Mouse (Mus musculus): Measurements from ENCODE around the gene Gm21698. TPM values are rescaled to one million over a fixed set of nuclear protein-coding genes. Genes with fewer than 3 reads are reported as not detected.
"Not testable (repeated sequence)": the region's sequence is repeated elsewhere in the genome, so short reads cannot be mapped to it uniquely, and the experiment has no call there.

Gene Gm21698
- 0.14 TPM in 1 of 2 replicates, not detected in the other for polyA plus RNA-seq (2016; fragmentation: Nextera tagmentation; extraction: Ambion mirVana)

DNA sequence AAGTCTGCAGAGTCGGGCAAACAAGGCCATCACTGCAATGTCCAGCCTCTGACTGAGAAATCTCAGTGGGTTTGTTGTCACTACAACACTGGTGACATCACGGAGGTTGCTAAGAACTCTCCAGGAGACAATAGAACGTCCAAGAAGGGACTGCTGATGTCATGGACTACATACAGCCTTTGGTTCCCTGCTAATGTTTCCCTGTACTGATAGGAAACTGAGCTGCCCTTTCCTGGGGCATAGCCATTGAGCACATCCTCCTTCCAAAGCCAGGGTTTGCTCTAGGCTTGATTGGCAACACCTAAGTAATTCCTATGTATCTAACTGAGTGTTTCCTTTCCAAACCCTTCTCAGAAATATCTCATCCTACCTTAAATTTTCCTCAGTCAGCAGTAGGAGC lies at the start of gene Gm21698:
Gene Gm21698, minus strand, starts transcription at position 101 of the 400 bp plus-strand sequence.
- not testable (repeated sequence) for H3K4me1 ChIP-seq; H3K4me3 ChIP-seq; DNase-seq (ENCODE audit: extremely low spot score, low spot score); H3K27ac ChIP-seq; H3K36me3 ChIP-seq (replicated peaks); H3K9me3 ChIP-seq; H3K27me3 ChIP-seq (ENCODE audit: poor library complexity, severe bottlenecking)
- WGBS, result no CpG with 5 or more reads among the region's 3 CpGs

GRCm38 (mm10) chr5:26022816-26023215 lies 34.4 kb upstream of the Gm21698 start, which contains the start of gene Gm5862:
Gene Gm5862 (minus strand): TSS chr5:26022916.
- not testable (repeated sequence) for H3K4me1 ChIP-seq; H3K36me3 ChIP-seq (replicated peaks); H3K9me3 ChIP-seq; H3K27ac ChIP-seq; H3K27me3 ChIP-seq (ENCODE audit: poor library complexity, severe bottlenecking); H3K4me3 ChIP-seq; DNase-seq (ENCODE audit: extremely low spot score, low spot score)
- WGBS, result no CpG with 5 or more reads among the region's 3 CpGs

GRCm38 (mm10) chr5:26007697-26008096 lies 19.2 kb upstream of the Gm21698 start:
- not testable (repeated sequence) for H3K9me3 ChIP-seq; DNase-seq (ENCODE audit: extremely low spot score, low spot score); H3K4me1 ChIP-seq; H3K27ac ChIP-seq; H3K4me3 ChIP-seq; H3K36me3 ChIP-seq (replicated peaks)
- H3K27me3 ChIP-seq (ENCODE audit: poor library complexity, severe bottlenecking), result peaks cover 21% of the 10 kb centered on the region
- 76% methylated on average over 7 of the region's 7 CpGs for WGBS

GRCm38 (mm10) chr5:26006937-26007695 lies 18.7 kb upstream of the Gm21698 start:
- Histone ChIP-seq H3K4me3 (peak overlapping the region; percentile 48), H3K27ac (peak overlapping the region; percentile 41), H3K27me3 (ENCODE audit: poor library complexity, severe bottlenecking) (peaks cover 21% of the 10 kb centered on the region)
- not testable (repeated sequence) for H3K4me1 ChIP-seq; H3K9me3 ChIP-seq; H3K36me3 ChIP-seq (replicated peaks)
- peak; percentile 66 for DNase-seq (ENCODE audit: extremely low spot score, low spot score)
- 20% methylated on average over 45 of the region's 45 CpGs for WGBS

DNA sequence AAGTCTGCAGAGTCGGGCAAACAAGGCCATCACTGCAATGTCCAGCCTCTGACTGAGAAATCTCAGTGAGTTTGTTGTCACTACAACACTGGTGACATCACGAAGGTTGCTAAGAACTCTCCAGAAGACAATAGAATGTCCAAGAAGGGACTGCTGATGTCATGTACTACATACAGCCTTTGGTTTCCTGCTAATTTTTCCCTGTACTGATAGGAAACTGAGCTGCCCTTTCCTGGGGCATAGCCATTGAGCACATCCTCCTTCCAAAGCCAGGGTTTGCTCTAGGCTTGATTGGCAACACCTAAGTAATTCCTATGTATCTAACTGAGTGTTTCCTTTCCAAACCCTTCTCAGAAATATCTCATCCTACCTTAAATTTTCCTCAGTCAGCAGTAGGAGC lies 16.2 kb upstream of the Gm21698 start, which contains the start of gene Gm1979:
Gene Gm1979, minus strand, starts transcription at position 101 of the 400 bp plus-strand sequence.
- not testable (repeated sequence) for H3K9me3 ChIP-seq; H3K4me3 ChIP-seq; H3K27ac ChIP-seq; H3K36me3 ChIP-seq (replicated peaks); H3K4me1 ChIP-seq; DNase-seq (ENCODE audit: extremely low spot score, low spot score)
- peaks cover 21% of the 10 kb centered on the region for H3K27me3 ChIP-seq (ENCODE audit: poor library complexity, severe bottlenecking)
- WGBS, result 95% methylated on average over 1 of the region's 2 CpGs

DNA sequence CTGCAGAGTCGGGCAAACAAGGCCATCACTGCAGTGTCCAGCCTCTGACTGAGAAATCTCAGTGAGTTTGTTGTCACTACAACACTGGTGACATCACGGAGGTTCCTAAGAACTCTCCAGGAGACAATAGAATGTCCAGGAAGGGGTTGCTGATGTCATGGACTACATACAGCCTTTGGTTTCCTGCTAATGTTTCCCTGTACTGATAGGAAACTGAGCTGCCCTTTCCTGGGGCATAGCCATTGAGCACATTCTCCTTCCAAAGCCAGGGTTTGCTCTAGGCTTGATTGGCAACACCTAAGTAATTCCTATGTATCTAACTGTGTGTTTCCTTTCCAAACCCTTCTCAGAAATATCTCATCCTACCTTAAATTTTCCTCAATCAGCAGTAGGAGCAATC lies 15.9 kb downstream of the Gm21698 start, which contains the start of gene Gm21680:
Gene Gm21680, minus strand, starts transcription at position 101 of the 400 bp plus-strand sequence.
- not testable (repeated sequence) for H3K27me3 ChIP-seq (ENCODE audit: poor library complexity, severe bottlenecking); H3K9me3 ChIP-seq; H3K27ac ChIP-seq; H3K4me3 ChIP-seq; H3K4me1 ChIP-seq; H3K36me3 ChIP-seq (replicated peaks); DNase-seq (ENCODE audit: extremely low spot score, low spot score)
- WGBS, result no CpG with 5 or more reads among the region's 2 CpGs

- H3K4me3 ChIP-seq, result peak overlapping the region; percentile 33; the same call in 1 of the 2 replicates
- not testable (repeated sequence) for H3K27me3 ChIP-seq (ENCODE audit: poor library complexity, severe bottlenecking); H3K36me3 ChIP-seq (replicated peaks); H3K9me3 ChIP-seq; DNase-seq (ENCODE audit: extremely low spot score, low spot score); H3K4me1 ChIP-seq; H3K27ac ChIP-seq
- 64% methylated on average over 17 of the region's 17 CpGs for WGBS
Measured at GRCm38 (mm10) chr5:25957050-25957449, 31.4 kb downstream of the Gm21698 start.

DNA sequence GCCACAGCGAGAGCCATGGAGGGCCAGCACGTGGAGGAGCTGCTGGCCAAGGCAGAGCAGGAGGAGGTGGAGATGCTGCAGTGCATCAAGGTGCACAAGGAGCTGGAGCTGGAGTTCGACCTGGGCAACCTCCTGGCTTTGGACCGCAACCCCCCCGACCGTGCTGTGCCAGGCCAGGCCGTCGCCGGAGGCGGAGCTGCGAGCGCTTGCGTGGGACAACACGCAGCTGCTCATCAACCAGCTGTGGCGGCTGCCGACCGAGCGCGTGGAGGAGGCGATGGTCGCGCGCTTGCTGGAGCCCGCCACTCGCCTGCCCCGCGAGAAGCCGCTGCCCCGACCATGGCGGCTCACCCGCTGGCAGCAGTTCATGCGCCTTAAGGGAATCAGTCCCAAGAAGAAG lies 31.8 kb downstream of the Gm21698 start:
- DNase-seq (ENCODE audit: extremely low spot score, low spot score), result peak; percentile 15
- H3K4me1 ChIP-seq; H3K36me3 ChIP-seq (replicated peaks); H3K27ac ChIP-seq; H3K9me3 ChIP-seq; H3K27me3 ChIP-seq (ENCODE audit: poor library complexity, severe bottlenecking): not testable (repeated sequence)
- WGBS, result 39% methylated on average over 32 of the region's 32 CpGs
- H3K4me3 ChIP-seq, result peak overlapping the region; percentile 33; the same call in 1 of the 2 replicates

DNA sequence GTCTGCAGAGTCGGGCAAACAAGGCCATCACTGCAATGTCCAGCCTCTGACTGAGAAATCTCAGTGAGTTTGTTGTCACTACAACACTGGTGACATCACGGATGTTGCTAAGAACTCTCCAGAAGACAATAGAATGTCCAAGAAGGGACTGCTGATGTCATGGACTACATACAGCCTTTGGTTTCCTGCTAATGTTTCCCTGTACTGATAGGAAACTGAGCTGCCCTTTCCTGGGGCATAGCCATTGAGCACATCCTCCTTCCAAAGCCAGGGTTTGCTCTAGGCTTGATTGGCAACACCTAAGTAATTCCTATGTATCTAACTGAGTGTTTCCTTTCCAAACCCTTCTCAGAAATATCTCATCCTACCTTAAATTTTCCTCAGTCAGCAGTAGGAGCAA lies 34.1 kb downstream of the Gm21698 start, which contains the start of gene Gm21671:
Gene Gm21671, minus strand, starts transcription at position 101 of the 400 bp plus-strand sequence.
- not testable (repeated sequence) for H3K27ac ChIP-seq; DNase-seq (ENCODE audit: extremely low spot score, low spot score); H3K4me1 ChIP-seq; H3K36me3 ChIP-seq (replicated peaks); H3K27me3 ChIP-seq (ENCODE audit: poor library complexity, severe bottlenecking); H3K9me3 ChIP-seq; H3K4me3 ChIP-seq
- WGBS, result 82% methylated on average over 2 of the region's 2 CpGs

DNA sequence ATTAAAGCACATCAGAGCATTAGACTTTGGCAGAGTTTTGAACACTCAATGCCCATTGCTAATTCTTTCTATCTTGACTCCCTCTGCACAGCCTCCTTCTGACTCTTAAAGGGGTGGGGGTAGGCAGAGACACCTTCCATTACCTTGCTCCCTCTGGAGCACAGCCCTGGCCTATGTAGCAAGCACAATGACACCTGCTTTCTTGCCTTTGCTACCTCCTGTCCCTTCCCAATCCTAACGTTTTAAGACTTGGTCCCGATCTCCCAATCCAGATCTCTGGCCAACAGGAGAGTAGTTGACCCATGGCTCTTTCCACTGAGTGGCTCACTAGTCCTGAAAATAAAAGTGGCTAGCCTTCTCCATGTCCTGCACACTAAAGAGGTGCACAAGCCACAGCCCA lies 43.1 kb downstream of the Gm21698 start:
- not testable (repeated sequence) for H3K9me3 ChIP-seq; H3K27me3 ChIP-seq (ENCODE audit: poor library complexity, severe bottlenecking); H3K36me3 ChIP-seq (replicated peaks); DNase-seq (ENCODE audit: extremely low spot score, low spot score); H3K27ac ChIP-seq; H3K4me3 ChIP-seq; H3K4me1 ChIP-seq
- WGBS, result 87% methylated on average over 2 of the region's 2 CpGs

DNA sequence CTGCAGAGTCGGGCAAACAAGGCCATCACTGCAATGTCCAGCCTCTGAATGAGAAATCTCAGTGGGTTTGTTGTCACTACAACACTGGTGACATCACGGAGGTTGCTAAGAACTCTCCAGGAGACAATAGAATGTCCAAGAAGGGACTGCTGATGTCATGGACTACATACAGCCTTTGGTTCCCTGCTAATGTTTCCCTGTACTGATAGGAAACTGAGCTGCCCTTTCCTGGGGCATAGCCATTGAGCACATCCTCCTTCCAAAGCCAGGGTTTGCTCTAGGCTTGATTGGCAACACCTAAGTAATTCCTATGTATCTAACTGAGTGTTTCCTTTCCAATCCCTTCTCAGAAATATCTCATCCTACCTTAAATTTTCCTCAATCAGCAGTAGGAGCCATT lies 46.2 kb downstream of the Gm21698 start, which contains the start of gene Gm21663:
Gene Gm21663, minus strand, starts transcription at position 101 of the 400 bp plus-strand sequence.
- H3K36me3 ChIP-seq (replicated peaks); H3K27ac ChIP-seq; H3K9me3 ChIP-seq; DNase-seq (ENCODE audit: extremely low spot score, low spot score); H3K4me1 ChIP-seq; H3K4me3 ChIP-seq; H3K27me3 ChIP-seq (ENCODE audit: poor library complexity, severe bottlenecking): not testable (repeated sequence)
- WGBS, result 61% methylated on average over 2 of the region's 2 CpGs
